Mouse (Mus musculus): ENCODE results near the gene Noxo1. TPM values are rescaled to one million over a fixed set of nuclear protein-coding genes. Genes with fewer than 3 reads are reported as not detected.

Noxo1 gene
- total and polyA plus RNA-seq, 2 experiments from 2014 or later, result 0.56 to 2.2 TPM

DNA sequence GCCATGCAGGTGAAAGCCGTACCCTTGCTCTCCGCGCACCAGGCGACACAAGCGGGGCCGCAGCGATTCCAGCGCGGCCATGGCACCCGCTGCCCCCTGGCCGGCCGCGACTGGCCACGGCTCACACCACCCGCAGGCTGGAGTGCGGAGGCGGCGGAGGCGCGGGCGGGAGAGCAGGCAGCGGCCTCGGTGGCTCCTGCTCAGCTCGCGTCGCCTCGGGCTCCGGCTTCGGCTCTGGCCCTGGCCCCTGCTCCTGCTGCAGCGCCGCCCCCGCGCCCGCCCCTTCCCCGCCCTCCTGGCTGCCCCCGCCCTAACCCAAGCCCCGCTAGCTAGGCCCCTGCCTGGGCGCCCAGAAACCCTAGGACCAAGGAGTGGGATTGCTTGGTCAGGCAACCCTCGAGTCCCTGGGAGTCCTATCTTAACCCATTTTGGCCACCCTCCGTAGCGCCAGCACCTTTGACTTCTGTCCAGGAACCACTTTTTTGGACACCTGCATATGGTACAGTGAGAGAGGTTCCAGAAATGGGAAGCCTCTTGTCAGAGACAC lies 45.9 kb upstream of the Noxo1 start, which contains the start of gene Slc9a3r2:
TSS of gene Slc9a3r2 (minus strand) at position 258 of the 547 bp plus-strand sequence.
- H3K9ac ChIP-seq (replicated peaks; ENCODE audit: low read depth, low read length), result peak within 1 kb of the TSS; percentile 83
- 1% methylated on average over 35 of the region's 41 CpGs for whole genome bisulfite sequencing
- H3K4me1 ChIP-seq (ENCODE audit: control insufficient read depth, insufficient read depth), result peaks cover 4% of the 10 kb centered on the region; the same call in 1 of the 2 replicates
- DNase-seq (ENCODE audit: low spot score) (no peak), ATAC-seq (ENCODE audit: insufficient read depth, low read depth) (peak; percentile 50)
- H3K27me3 ChIP-seq (ENCODE audit: control insufficient read depth, insufficient read depth, low read length), result peaks cover 7% of the 10 kb centered on the region; the same call in 1 of the 2 replicates
- peak within 1 kb of the TSS; percentile 97 for H3K4me2 ChIP-seq (ENCODE audit: low read depth, low read length)
- peak within 1 kb of the TSS; percentile 82 for H3K27ac ChIP-seq (ENCODE audit: low read depth)
- peak within 1 kb of the TSS; percentile 81 for H3K4me3 ChIP-seq (ENCODE audit: low read depth, low read length)
- no peaks in the 10 kb centered on the region for H3K9me3 ChIP-seq (replicated peaks; ENCODE audit: control insufficient read depth, low read length)
- no peak for TF ChIP-seq EP300 (IDR thresholded peaks at IDR 0.05; ENCODE audit: low read depth)
- TF ChIP-seq CTCF (IDR thresholded peaks at IDR 0.05; ENCODE audit: low read depth), result no peak
- H3K36me3 ChIP-seq (replicated peaks; ENCODE audit: control insufficient read depth, insufficient read depth, low read length), result no peaks in the 10 kb centered on the region

DNA sequence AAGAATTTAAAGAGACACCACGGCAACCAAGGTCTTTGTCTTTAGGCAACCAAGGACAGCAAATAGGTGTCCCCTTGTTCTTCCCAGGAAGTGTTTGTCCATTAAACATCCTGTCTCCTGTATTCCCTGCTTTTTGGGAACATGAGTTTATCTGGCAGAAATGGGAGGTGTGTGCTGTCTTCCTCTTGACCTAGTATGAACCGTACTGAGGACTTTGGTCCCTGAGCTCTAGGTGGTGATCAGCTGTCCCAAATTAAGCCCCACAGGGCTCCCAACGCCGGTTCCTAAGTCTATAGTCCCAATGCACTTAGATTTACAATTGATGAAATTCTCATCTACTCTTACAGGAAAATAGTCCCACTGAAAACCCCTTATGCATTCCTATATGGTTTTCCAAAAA lies 45.3 kb upstream of the Noxo1 start:
- Histone ChIP-seq H3K9me3 (replicated peaks; ENCODE audit: control insufficient read depth, low read length) (no peaks in the 10 kb centered on the region), H3K27ac (ENCODE audit: low read depth) (no peak overlapping the region), H3K4me3 (ENCODE audit: low read depth, low read length) (peak overlapping the region; percentile 81; the same call in 1 of the 2 replicates), H3K4me1 (ENCODE audit: control insufficient read depth, insufficient read depth) (peaks cover 4% of the 10 kb centered on the region; the same call in 1 of the 2 replicates), H3K27me3 (ENCODE audit: control insufficient read depth, insufficient read depth, low read length) (peaks cover 7% of the 10 kb centered on the region; the same call in 1 of the 2 replicates), H3K36me3 (replicated peaks; ENCODE audit: control insufficient read depth, insufficient read depth, low read length) (no peaks in the 10 kb centered on the region), H3K9ac (replicated peaks; ENCODE audit: low read depth, low read length) (no peak overlapping the region), H3K4me2 (ENCODE audit: low read depth, low read length) (peak overlapping the region; percentile 97)
- no peak for TF ChIP-seq EP300 (IDR thresholded peaks at IDR 0.05; ENCODE audit: low read depth)
- no peak for TF ChIP-seq CTCF (IDR thresholded peaks at IDR 0.05; ENCODE audit: low read depth)
- no peak for DNase-seq (ENCODE audit: low spot score)
- ATAC-seq (ENCODE audit: insufficient read depth, low read depth), result no peak
- 78% methylated on average over 4 of the region's 4 CpGs for WGBS

DNA sequence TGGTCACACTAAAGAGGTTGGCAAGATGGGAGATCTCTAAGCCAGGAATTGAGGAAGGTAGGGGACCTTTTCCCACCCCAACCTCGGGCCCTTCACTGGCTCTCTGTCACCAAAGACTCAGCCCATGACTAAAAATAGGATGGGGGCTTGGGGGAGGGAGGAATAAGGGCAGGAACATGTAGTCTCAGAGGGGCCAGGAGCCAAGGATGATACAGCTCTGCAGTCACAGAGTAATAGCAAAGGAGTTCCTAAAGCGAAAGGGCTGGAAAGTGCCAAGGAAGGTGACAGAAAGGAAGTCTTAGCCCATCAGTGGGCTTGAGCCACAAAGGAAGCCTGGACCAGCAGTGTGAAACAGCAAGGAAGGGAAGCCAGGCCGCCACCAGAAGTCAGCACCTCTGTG lies 44.2 kb upstream of the Noxo1 start:
- no peak overlapping the region for H3K4me3 ChIP-seq (ENCODE audit: low read depth, low read length)
- H3K27me3 ChIP-seq (ENCODE audit: control insufficient read depth, insufficient read depth, low read length), result peaks cover 15% of the 10 kb centered on the region
- TF ChIP-seq EP300 (IDR thresholded peaks at IDR 0.05; ENCODE audit: low read depth) (no peak), CTCF (IDR thresholded peaks at IDR 0.05; ENCODE audit: low read depth) (no peak)
- 40% methylated on average over 3 of the region's 3 CpGs for WGBS
- H3K9me3 ChIP-seq (replicated peaks; ENCODE audit: control insufficient read depth, low read length), result no peaks in the 10 kb centered on the region
- no peak for ATAC-seq (ENCODE audit: insufficient read depth, low read depth)
- H3K36me3 ChIP-seq (replicated peaks; ENCODE audit: control insufficient read depth, insufficient read depth, low read length), result no peaks in the 10 kb centered on the region
- no peak overlapping the region for H3K27ac ChIP-seq (ENCODE audit: low read depth)
- no peak overlapping the region for H3K9ac ChIP-seq (replicated peaks; ENCODE audit: low read depth, low read length)
- peaks cover 4% of the 10 kb centered on the region; the same call in 1 of the 2 replicates for H3K4me1 ChIP-seq (ENCODE audit: control insufficient read depth, insufficient read depth)
- DNase-seq (ENCODE audit: low spot score), result no peak
- no peak overlapping the region for H3K4me2 ChIP-seq (ENCODE audit: low read depth, low read length)

DNA sequence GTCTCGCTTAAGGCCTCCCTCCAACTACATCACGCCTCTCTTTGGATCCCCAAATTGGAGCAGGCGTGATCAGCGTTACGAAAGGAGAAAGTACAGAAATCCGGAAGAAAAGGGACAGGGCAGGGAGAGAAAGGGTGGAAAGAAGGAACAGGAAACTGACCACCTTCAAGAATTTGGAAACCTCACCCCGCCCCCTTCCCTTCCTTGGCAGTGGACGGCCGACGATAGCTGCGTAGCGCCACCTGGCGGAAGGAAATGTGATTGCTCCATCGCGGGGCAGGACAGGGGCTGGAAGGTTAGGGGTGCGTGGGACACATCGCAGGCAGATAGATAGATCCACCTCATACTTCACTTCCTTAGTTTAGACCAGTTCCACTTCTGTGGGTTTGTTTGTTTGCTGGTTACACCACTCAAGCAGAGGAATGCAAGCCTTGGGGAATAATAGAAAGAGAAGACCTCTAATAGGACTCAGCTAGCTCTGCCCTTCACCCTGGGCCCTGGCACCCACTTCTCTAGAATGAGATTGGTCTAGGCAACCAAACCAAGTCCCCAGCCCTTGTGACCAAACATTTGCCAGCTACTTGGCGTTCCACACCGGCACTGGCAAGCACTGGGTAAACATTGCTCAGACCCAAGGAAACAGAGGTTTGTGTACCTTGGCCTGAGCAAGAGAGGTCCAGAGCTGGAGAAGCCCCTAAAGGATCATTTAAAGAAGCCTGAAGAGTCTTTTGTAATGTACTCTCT lies 41.9 kb upstream of the Noxo1 start:
- H3K27me3 ChIP-seq (ENCODE audit: control insufficient read depth, insufficient read depth, low read length), result peaks cover 32% of the 10 kb centered on the region
- H3K4me3 ChIP-seq (ENCODE audit: low read depth, low read length), result peak overlapping the region; percentile 16; the same call in 1 of the 2 replicates
- no peaks in the 10 kb centered on the region for H3K36me3 ChIP-seq (replicated peaks; ENCODE audit: control insufficient read depth, insufficient read depth, low read length)
- peak; percentile 45; the same call in 1 of the 2 replicates for ATAC-seq (ENCODE audit: insufficient read depth, low read depth)
- peak; percentile 80 for DNase-seq (ENCODE audit: low spot score)
- TF ChIP-seq EP300 (IDR thresholded peaks at IDR 0.05; ENCODE audit: low read depth) (no peak), CTCF (IDR thresholded peaks at IDR 0.05; ENCODE audit: low read depth) (peak; percentile 97)
- peak overlapping the region; percentile 52 for H3K4me2 ChIP-seq (ENCODE audit: low read depth, low read length)
- peaks cover 11% of the 10 kb centered on the region; the same call in 1 of the 2 replicates for H3K4me1 ChIP-seq (ENCODE audit: control insufficient read depth, insufficient read depth)
- WGBS, result 4% methylated on average over 19 of the region's 19 CpGs
- H3K9ac ChIP-seq (replicated peaks; ENCODE audit: low read depth, low read length), result no peak overlapping the region
- H3K9me3 ChIP-seq (replicated peaks; ENCODE audit: control insufficient read depth, low read length), result no peaks in the 10 kb centered on the region
- no peak overlapping the region for H3K27ac ChIP-seq (ENCODE audit: low read depth)

DNA sequence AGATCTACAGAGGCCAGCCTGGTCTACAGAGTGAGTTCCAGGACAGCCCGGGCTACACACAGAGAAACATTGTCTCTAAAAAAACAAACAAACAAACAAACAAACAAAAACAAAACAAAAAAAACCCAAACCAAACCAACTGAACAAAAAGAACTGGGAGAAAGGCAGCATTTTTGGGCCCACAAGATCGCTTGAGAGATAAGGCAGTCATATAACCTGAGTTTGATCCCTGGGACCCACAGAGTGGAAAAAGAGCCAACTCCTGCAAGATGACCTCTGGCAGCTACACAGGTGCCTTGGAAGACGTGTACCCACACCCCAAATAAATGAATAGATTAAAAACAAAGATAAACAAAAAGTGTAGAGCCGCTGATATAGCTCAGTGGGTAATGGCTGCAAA lies 41.1 kb upstream of the Noxo1 start:
- no peaks in the 10 kb centered on the region for H3K9me3 ChIP-seq (replicated peaks; ENCODE audit: control insufficient read depth, low read length)
- no peak for DNase-seq (ENCODE audit: low spot score)
- ATAC-seq (ENCODE audit: insufficient read depth, low read depth), result no peak
- peaks cover 33% of the 10 kb centered on the region for H3K27me3 ChIP-seq (ENCODE audit: control insufficient read depth, insufficient read depth, low read length)
- TF ChIP-seq CTCF (IDR thresholded peaks at IDR 0.05; ENCODE audit: low read depth) (no peak), EP300 (IDR thresholded peaks at IDR 0.05; ENCODE audit: low read depth) (no peak)
- H3K4me2 ChIP-seq (ENCODE audit: low read depth, low read length), result no peak overlapping the region
- H3K4me3 ChIP-seq (ENCODE audit: low read depth, low read length), result no peak overlapping the region
- H3K9ac ChIP-seq (replicated peaks; ENCODE audit: low read depth, low read length), result no peak overlapping the region
- no peaks in the 10 kb centered on the region for H3K36me3 ChIP-seq (replicated peaks; ENCODE audit: control insufficient read depth, insufficient read depth, low read length)
- WGBS, result 72% methylated on average over 4 of the region's 4 CpGs
- no peak overlapping the region for H3K27ac ChIP-seq (ENCODE audit: low read depth)
- H3K4me1 ChIP-seq (ENCODE audit: control insufficient read depth, insufficient read depth), result peaks cover 11% of the 10 kb centered on the region; the same call in 1 of the 2 replicates
